Mouse (Mus musculus) thymus, adult 2 months (tissue): ENCODE data around the gene Slc37a4.
"Not testable (repeated sequence)": the region's sequence is repeated elsewhere in the genome, so short reads cannot be mapped to it uniquely, and the experiment has no call there.

Experiments used
- CTCF ChIP-seq: fragments of 200-500 bp; IDR thresholded peaks from 2 replicates; pipeline ENCODE4 v1.5.1; 2012; ENCODE audit warnings: mild to moderate bottlenecking, control low read depth, low read length, moderate library complexity, borderline replicate concordance; ENCODE audit not compliant: control insufficient read depth, poor library complexity, insufficient read depth; ENCODE audit errors: extremely low read depth
- POLR2A ChIP-seq: fragments of 200-500 bp; IDR thresholded peaks from 2 replicates; pipeline ENCODE4 v1.6.1; 2012; ENCODE audit warnings: mild to moderate bottlenecking, low read length, control low read depth, moderate library complexity; ENCODE audit not compliant: control insufficient read depth, poor library complexity, insufficient read depth; ENCODE audit errors: extremely low read depth

DNA sequence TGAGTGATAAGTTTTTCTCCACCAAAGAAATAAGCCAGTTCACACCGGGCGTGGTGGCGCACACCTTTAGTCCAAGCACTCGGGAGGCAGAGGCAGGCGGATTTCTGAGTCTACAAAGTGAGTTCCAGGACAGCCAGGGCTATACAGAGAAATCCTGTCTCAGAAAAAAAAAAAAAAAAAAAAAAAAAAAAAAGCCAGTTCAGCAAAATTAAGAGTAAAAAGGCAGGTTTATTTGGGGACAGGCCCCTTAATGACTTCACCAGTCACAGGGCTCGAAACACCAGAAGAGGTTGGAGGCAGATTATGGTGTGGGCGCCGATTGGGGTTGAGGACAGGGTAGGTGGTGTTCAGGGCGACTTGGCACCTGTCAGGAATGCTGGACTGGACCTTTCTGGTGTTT is 23.1 kb downstream of the Slc37a4 start:
- not testable (repeated sequence) for TF ChIP-seq POLR2A, CTCF
